Mouse (Mus musculus) limb, embryonic 15.5 days (tissue): ENCODE data around the gene Marveld3. TPM values are rescaled to one million over a fixed set of nuclear protein-coding genes. Genes with fewer than 3 reads are reported as not detected.

Source experiments
- polyA plus RNA-seq: library from polyadenylated mRNA; unstranded; fragments of >200 nt; fragmentation: Nextera tagmentation; extraction: Ambion mirVana; gene quantifications from 2 replicates; pipeline ENCODE4 v1.2.1, GENCODE M21; 2015

Gene Marveld3
- polyA plus RNA-seq, 1 experiment from 2014 or later = 4.0 TPM

Other genes starting within 250 kb of the Marveld3 start
- 6.4 and 7.6 TPM in 2 replicates for gene Atxn1l, start 224.5 kb downstream of the Marveld3 start, polyA plus RNA-seq
- gene Ap1g1, start 183.6 kb downstream of the Marveld3 start, polyA plus RNA-seq = 33.0 and 38.1 TPM in 2 replicates
- 2.6 and 2.7 TPM in 2 replicates for gene Phlpp2, start 93.7 kb downstream of the Marveld3 start, polyA plus RNA-seq
- not detected in 2 replicates for gene Tat, start 28.2 kb upstream of the Marveld3 start, polyA plus RNA-seq
- gene Chst4, start 77.5 kb upstream of the Marveld3 start, polyA plus RNA-seq = not detected in 2 replicates
- gene Zfp612, start 117.5 kb upstream of the Marveld3 start, polyA plus RNA-seq = 8.1 and 8.4 TPM in 2 replicates
- not detected in 2 replicates for gene Gm21964, start 139.0 kb upstream of the Marveld3 start, polyA plus RNA-seq
- gene Gm17720, start 140.6 kb upstream of the Marveld3 start, polyA plus RNA-seq = not detected in 2 replicates
- 2.8 and 3.0 TPM in 2 replicates for gene Calb2, start 206.0 kb upstream of the Marveld3 start, polyA plus RNA-seq